Mouse (Mus musculus): ENCODE data around the gene Tapbp. TPM values are rescaled to one million over a fixed set of nuclear protein-coding genes. Genes with fewer than 3 reads are reported as not detected.
"Not testable (repeated sequence)": the region's sequence is repeated elsewhere in the genome, so short reads cannot be mapped to it uniquely, and the experiment has no call there.

The Tapbp gene
- total RNA-seq (2021), result 100 to 1,000 TPM; 103 to 112 TPM

DNA sequence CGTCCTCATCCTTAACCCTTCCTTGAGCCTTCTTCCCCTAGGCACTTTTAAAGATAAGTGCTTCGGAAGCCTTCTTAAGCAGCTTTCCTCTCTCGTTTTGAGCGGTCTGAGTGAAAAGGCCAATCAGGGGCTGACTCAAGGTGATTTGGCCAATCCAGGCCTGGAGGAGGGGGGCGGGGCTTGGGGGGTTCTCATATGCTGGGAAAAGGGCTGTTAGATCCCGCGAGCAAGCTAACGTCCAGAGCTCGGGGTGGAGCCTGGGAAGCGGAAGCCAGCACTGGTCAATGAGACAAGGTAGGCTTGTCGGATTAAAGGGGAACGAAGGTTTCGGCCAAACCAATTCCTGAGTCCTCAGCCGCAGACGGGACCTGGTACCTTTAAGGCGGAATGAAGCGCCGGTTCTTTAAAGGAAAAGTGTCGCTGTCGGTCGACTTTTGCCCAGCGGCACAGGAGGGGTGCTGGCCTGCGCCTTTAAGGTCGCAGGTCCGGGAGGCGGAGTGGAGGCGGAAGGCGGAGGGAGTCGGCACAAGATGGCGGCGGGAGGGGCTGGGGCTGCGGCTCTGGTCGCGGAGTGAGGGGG, at the start of gene Tapbp, which contains the start of gene Zbtb22:
Gene Tapbp, plus strand, starts transcription at position 229 of the 580 bp plus-strand sequence.
Gene Zbtb22, plus strand, starts transcription at position 234 of the 580 bp plus-strand sequence.
- intact Hi-C loops (cut with DNase I), result no loop called here
- peak; percentile 93 to 95 for DNase-seq

DNA sequence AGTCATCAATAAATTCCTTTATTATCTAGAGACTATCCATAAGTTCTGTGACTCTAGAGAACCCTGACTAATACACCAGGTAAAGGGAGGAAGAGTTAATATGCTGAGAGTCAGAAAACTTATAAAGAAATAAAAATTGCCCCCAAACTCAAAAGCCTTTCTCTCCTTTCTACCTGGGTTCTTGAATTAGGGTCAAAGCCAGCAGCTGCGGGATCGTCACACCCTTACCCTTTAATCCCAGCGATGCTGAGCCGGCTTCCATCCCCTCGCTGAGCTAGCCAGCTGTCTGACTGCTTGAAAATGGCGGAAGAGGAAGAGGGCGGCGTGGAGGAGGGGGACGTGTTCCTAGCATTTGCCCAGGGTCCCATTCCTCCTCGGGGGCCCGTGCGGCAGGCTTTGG, 42.2 kb upstream of the Tapbp start, which contains the start of gene Gm7029:
Gene Gm7029, plus strand, starts transcription at position 301 of the 400 bp plus-strand sequence.
- intact Hi-C loops (cut with DNase I); DNase-seq: not testable (repeated sequence)

DNA sequence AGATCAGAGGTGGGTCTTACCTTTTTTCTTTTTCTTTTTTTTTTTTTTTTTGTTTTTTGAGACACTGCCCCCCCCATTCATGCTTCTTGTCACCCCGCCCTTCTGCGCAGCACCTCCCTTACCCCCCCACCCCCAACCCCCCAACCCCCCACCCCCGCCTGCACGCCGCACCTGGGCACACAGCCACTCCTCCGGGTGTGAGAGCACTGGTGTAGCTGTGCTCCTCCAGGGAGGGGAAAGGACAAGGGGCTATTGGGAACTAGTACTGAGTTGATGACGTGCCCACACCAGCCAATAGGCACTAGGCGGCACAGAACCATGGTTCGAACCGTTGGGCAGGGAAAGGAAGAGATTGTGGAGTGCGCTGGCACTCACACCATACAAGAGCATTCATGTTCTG, 41.3 kb upstream of the Tapbp start:
- peak in 1 of 2 experiments; percentile 12 for DNase-seq
- intact Hi-C loops (cut with DNase I), result no loop called here

DNA sequence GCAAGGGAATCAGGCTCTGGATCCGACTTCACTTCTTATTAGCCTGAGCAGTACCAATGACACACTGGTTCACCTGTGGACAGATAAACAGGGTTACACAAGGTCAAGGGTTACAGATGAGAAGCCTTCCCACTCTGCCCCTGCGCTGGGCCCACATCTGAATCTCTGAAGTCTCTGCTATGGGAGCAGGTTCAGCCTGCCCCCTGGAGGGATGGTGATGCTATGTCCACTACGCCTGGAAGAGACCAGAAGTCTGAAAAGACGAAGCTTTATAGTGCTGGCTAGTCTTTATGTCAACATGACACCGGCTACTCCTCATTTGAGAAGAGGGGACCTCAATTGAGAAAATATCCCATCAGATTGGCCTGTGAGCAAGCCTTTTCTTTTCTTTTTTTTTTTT, 39.9 kb upstream of the Tapbp start:
- intact Hi-C loops (cut with DNase I); DNase-seq: not testable (repeated sequence)

DNA sequence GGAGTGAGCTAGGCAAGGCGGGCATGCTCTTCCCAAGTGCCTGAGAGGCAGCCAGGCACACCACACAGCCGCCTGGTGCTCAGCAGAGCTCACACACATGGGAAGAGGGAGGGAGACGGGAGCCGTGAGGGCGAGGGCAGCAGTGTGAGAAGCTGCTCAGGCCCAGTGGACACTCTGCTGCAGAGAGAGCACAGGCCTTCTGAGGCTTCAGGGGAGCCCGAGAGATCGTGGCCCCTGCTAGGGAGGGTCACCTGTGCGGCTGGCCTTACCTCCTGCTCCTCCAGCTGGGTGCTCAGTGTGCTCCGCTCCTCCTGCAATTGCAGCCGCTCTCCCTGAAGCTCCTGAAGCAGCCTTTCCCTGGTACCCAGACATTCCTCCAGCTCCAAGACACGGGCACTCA, 31.4 kb upstream of the Tapbp start:
- intact Hi-C loops (cut with DNase I); DNase-seq: not testable (repeated sequence)

DNA sequence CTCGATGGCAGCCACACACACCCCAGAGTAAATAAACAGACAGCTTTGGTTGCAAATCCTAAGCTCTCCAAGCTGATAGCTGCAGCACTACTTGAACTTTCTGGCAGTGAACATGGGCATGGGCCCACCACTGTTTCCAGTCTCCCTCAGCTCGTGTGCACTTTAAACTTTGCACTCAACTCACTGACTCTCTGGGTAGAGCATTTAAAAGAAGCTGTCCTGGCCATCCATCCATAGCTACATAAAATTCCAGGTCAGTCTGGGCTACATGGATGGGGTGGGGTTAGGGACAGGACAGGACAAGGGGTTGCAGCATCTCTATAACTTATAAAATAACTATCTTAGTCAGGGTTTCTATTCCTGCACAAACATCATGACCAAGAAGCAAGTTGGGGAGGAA, 27.9 kb upstream of the Tapbp start:
- intact Hi-C loops (cut with DNase I); DNase-seq: not testable (repeated sequence)

DNA sequence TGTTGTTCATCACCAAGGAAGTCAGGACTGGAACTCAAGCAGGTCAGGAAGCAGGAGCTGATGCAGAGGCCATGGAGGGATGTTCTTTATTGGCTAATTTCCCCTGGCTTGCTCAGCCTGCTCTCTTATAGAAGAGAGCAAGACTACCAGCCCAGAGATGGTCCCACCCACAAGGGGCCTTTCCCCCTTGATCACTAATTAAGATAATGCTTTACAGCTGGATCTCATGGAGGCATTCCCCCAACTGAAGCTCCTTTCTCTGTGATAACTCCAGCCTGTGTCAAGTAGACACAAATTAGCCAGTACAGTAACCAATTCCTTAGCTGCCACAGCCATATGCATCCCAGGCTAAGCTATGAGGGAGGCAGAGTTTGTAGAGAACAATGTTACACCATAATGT, 27.5 kb upstream of the Tapbp start:
- DNase-seq; intact Hi-C loops (cut with DNase I): not testable (repeated sequence)

DNA sequence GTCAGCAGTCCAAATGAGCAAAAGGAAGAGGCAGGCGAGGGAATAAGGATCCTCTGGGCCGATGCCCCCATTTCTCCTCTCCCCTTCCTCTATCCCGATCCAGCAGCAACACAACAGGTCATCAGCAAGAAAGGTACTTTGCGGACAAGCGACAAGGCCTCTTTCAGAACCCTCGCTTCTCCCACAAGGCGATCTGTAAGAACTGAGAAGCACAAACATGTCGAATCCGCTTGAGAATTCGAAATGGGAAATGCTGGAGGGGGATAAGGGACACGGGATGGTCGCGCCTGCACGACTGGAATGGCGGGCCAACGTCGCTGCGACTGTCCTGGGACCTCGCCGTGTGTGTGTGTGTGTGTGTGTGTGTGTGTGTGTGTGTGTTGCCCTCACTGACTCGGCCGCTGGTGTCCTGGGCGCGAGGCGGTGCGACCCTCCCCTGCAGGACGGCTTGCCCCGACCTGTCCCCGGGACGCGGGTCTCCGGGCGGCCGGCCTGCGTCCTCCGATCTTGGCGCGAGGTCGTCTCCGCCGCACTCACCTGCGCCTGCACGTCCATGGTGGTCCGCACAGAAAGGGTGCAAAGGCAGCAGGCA, 25.7 kb upstream of the Tapbp start:
- intact Hi-C loops (cut with DNase I), result loop anchor here (2.0 to 5.0 kb wide), 2 partner anchors 37 to 45 kb away; partner anchors contain the start of gene Rgl2
- DNase-seq, result not testable (repeated sequence)

DNA sequence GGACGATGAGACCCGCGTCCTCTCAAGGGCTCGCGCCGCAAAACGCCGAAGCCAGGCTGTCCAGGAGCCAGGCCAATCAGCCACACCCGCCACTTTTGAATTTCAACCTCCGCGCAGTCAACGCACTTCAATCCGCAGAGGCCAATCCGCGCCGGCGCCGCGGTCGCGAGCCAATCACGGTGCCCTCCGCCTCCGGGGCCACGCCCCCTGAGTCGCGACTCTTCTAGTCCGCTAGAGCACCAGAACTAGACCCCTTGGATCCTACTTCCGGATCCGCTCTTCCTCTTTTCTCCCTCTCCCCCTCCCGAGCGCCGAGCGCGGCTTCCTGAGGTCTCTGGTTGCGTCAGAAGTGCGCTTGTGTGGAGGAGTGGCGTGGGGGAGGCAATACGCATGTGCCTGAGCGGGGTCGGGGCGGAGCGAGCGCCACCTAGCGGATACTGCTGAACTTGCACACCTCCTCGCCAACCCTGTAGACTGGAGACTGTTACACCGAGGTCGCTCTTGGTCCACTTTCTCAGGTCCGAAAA, 25.1 kb upstream of the Tapbp start, which contains the start of gene Kifc1:
Gene Kifc1, minus strand, starts transcription at position 129 of the 527 bp plus-strand sequence.
- DNase-seq, result peak; percentile 99
- intact Hi-C loops (cut with DNase I), result loop anchor here (2.0 to 5.0 kb wide), 2 partner anchors 37 to 46 kb away; partner anchors contain the start of gene Rgl2

DNA sequence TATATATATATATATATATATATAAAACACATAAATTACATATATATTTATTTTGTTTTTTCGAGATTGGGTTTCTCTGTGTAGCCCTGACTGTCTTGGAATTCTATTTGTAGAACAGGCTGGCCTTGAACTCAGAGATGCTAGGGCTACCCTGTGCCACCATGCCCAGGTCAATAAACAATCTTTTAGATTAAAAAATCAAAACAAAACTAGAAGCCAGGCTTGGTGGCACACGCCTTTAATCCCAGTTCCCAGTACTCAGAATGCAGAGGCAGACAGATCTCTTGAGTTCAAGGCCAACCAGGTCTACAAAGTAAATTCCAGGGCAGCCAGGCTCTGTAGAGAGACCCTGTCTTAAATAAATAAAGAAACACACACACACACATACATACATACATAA, 24.3 kb upstream of the Tapbp start:
- intact Hi-C loops (cut with DNase I), result loop anchor here (2.0 to 5.0 kb wide), 2 partner anchors 36 to 47 kb away; partner anchors contain the start of gene Rgl2
- no peak for DNase-seq

DNA sequence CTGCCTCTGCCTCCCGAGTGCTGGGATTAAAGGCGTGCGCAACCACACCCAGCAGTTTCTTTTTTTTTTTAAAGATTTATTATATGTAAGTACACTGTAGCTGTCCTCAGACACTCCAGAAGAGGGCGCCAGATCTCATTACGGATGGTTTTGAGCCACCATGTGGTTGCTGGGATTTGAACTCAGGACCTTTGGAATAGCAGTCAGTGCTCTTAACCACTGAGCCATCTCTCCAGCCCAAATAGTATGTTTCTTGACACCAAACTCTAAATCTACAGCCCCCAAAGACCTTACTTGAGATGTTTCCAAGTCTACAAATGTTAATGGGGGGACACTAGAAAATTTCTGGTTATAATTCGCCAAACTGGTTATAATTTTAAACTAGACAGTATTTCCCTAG, 23.8 kb upstream of the Tapbp start:
- not testable (repeated sequence) for DNase-seq
- intact Hi-C loops (cut with DNase I), result loop anchor here (2.0 to 5.0 kb wide), 2 partner anchors 35 to 47 kb away; partner anchors contain the start of gene Rgl2

DNA sequence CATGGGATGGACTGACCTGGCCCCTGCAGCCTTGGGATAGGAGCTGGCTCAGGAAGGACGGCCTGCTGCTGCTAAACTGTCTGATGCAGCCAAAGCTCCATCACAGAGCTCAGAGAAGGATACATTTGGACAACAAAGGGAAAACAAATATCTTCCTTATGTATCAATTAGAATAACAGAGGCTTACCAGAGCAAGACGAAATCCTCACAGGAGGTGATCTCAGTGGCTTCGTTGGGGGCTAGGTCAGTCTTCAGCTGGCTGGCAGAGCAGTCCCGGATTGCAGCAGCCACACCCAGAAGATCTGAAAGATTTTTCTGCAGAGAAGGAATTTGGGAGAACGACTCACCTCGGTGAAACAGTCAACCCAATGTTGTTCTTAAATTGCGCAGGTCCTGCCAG, 23.3 kb upstream of the Tapbp start:
- no peak for DNase-seq
- intact Hi-C loops (cut with DNase I), result loop anchor here (5.0 kb wide), 1 partner anchor 35 kb away; the partner anchor contains the start of gene Rgl2

DNA sequence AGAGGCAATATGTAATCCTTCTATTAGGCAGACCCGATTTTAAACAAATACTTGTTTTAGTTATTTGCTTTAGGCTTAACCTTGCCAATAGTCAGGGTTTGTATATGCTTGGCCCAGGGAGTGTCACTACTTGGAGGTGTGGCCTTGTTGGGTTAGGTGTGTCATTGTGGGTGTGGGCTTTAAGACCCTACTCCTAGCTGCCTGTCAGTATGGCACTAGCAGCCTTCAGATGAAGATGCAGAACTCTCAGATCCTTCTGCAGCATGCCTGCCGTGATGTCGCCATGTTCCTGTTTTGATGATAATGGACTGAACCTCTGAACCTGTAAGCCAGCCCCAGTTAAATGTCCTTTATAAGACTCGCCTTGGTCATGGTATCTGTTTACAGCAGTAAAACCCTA, 22.7 kb upstream of the Tapbp start:
- not testable (repeated sequence) for DNase-seq
- intact Hi-C loops (cut with DNase I), result loop anchor here (5.0 kb wide), 1 partner anchor 34 kb away; the partner anchor contains the start of gene Rgl2

DNA sequence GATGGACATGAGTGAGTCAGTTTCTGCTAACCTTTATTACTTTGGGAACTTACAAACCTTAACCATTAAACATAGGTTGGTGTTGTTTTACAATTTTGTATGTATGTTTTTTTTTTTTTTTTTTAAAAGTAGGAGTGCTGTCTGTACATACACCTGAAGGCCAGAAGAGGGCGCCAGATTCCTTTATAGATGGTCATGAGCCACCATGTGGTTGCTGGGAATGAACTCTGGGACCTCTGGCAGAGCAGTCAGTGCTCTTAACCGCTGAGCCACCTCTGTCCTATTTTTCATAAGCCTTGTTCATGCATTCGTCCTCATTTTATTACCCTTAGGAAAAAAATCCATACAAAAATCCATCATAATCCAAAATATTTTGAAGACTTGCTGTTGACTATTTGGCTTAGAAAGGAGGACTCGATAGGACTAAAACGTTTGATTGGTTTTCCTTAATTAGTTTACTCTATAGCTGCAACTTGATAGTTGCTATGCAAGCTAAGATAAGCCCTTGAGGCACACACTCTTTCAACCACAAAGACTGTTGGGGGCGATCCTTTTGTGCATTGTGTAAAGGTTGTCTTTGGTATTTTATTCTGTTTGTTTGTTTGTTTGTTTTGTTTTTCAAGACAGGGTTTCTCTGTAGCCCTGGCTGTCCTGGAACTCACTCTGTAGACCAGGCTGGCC, 18.4 kb upstream of the Tapbp start:
- intact Hi-C loops (cut with DNase I), result no loop called here
- peak in 1 of 2 experiments; percentile 45 for DNase-seq

DNA sequence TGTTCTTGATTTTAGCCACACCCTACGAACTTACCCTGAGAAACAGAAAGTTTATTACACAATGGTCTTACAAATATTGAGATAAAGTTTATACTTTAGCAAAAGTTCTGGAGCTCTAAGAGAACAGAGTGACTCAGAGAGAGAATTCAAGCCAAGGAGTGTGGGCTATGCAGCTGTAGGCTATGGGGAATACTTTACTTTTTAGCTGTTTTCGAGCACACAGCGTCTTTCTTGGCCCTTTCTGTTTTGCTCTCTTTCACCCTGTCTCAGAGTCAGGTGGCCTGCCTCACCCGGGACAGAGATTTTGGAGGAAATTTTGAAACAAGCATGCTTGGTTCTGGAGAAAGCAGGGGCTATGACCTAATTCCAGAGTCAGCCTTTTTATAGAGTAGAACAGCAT, 17.5 kb upstream of the Tapbp start:
- intact Hi-C loops (cut with DNase I); DNase-seq: not testable (repeated sequence)

DNA sequence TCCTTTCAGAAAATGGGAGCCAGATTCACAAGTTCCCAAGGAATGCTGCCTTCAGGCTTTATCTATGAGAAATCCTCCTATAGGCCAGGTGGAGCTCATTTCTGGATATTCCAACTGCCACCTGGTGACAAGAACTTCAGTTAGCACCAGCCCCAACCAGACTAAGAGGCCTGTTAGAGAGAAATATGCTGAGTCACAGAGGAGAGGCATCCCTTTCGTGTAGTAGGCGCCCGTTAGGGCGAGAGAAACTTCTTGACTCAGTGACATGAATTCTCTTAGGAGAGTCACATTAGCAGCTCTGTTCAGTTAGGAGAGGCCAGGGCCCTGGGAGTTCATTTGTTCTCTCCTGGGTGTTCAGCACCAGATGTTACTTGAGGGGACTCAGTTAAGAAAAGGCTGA, 16.1 kb upstream of the Tapbp start:
- intact Hi-C loops (cut with DNase I), result no loop called here
- DNase-seq, result no peak

DNA sequence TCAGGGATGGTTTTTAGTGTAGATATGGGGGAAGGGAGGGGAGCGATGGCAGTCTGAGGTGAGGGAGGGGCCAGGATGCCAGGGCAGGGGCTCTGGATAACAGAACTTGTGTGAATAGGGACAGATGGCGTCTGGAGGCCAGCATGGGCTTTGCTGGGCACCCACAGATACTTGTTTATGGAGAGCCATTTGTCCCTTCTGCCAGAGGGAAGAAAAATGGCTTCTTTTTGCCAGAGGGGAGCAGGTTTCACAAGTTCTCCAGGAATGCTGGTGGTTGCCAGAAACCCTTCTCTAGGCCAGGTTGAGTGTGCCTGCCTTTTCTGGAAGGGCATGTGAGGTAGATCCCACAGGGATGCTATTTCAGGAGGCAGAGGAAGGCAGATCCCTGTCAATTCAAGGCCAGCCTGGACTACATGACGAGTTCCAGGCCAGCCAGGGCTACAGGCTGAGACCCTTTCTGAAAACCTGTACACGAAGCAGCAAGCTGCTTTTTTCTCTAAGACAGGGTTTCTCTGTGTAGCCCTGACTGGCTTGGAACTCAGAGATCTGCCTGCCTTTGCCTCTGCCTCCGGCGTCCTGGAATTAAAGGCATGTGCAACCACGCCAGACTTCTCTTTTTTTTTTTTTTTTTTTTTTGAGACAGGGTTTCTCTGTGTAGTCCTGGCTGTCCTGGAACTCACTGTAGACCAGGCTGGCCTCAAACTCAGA, 15.3 kb upstream of the Tapbp start:
- no peak for DNase-seq

DNA sequence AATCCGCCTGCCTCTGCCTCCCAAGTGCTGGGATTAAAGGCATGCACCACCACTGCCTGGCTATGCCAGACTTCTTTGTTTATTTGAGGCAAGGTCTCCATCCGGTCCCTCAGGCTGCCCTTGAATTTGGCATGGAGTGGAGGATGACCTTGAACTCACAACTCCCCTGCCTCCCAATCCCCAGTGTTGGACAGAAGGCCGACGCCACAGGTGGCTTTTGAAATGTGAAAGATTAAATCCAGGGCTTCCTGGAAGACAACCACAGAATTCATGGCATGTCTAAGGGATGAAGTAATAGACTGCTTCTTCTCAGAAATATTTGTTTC, 14.7 kb upstream of the Tapbp start:
- intact Hi-C loops (cut with DNase I), result no loop called here
- DNase-seq, result no peak

More for the DNA sequence above, 15.3 kb upstream of the Tapbp start:
- intact Hi-C loops (cut with DNase I), result no loop called here

DNA sequence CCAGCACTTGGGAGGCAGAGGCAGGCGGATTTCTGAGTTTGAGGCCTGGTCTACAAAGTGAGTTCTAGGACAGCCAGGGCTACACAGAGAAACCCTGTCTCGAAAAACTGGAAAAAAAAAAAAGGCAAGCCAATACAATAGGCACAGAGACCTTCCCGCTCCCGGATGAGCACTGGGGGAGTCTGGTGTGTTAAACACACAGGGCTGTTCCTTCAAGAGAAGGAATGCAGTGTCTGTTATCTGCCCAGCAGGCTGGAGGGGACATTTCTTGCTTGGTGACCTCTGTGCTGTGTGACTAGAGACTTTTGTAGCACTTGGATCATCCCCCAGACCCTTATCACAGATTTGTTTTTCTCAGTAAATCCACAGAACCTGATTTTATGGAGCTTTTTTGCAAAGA, 14.0 kb upstream of the Tapbp start:
- intact Hi-C loops (cut with DNase I), result loop anchor here (2.0 kb wide), 1 partner anchor 19 kb away; no protein-coding TSS in a partner anchor
- DNase-seq, result no peak

DNA sequence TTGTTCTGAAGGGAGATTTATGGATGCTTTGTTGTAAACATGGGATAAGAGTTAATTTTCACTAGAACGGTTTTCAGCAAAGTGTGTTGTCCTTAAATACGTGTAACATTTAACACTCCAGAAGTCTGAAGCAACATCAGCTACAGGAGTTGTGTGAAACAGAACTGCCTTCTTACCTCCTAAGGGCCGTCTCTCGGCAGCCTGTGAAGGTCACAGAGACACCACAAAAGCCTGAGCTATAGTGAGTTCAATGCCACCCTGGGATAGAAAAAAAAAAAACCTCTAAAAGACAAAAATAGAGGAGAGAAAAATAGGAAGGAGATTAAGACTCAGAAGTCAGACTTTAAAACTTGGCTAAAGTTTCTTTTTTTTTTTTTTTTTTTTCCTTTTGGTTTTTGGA, 13.6 kb upstream of the Tapbp start:
- intact Hi-C loops (cut with DNase I), result loop anchor here (2.0 kb wide), 1 partner anchor 19 kb away; no protein-coding TSS in a partner anchor
- no peak for DNase-seq
